Mouse (Mus musculus) urinary bladder, postnatal 4 days (tissue): Measurements from ENCODE around the gene Cc2d2b.
A peak's percentile ranks its signal among the peaks of the same experiment; 100 is the strongest.

ENCODE experiments used
- DNase-seq, 2 experiments: peaks; one replicate each; pipeline ENCODE4 v3.0.0; 2021 to 2022; ENCODE audit warnings: low spot score in 2 of 2

Gene Cc2d2b

GRCm38 (mm10) chr19:40832361-40832760, 83.8 kb downstream of the Cc2d2b start:
- DNase-seq = no peak

GRCm38 (mm10) chr19:40834436-40834835, 85.9 kb downstream of the Cc2d2b start:
- DNase-seq = no peak

- no peak for DNase-seq
Observed at GRCm38 (mm10) chr19:40838205-40838604, 89.7 kb downstream of the Cc2d2b start.

- no peak for DNase-seq
Observed at GRCm38 (mm10) chr19:40840303-40840702, 91.8 kb downstream of the Cc2d2b start.

- DNase-seq = no peak
Observed at GRCm38 (mm10) chr19:40841083-40841482, 92.5 kb downstream of the Cc2d2b start.

- DNase-seq = no peak
Observed at GRCm38 (mm10) chr19:40841593-40841992, 93.0 kb downstream of the Cc2d2b start.

- DNase-seq = no peak
Observed at GRCm38 (mm10) chr19:40844731-40845130, 96.2 kb downstream of the Cc2d2b start.

- no peak for DNase-seq
Observed at GRCm38 (mm10) chr19:40849391-40849790, 100.8 kb downstream of the Cc2d2b start.

GRCm38 (mm10) chr19:40859555-40859954, 111.0 kb downstream of the Cc2d2b start:
- DNase-seq = no peak

- DNase-seq = no peak
Observed at GRCm38 (mm10) chr19:40868284-40868683, 119.7 kb downstream of the Cc2d2b start.

- no peak for DNase-seq
Observed at GRCm38 (mm10) chr19:40869425-40870105, 121.0 kb downstream of the Cc2d2b start.

GRCm38 (mm10) chr19:40872955-40873665, 124.6 kb downstream of the Cc2d2b start:
- DNase-seq = peak; percentile 86 to 91
